10 mouse cellular contexts compared by ENCODE assay signal in genomic region chr4:127263438-127264182, GRCm38 (mm10). TPM values are rescaled to one million over a fixed set of nuclear protein-coding genes. Genes with fewer than 3 reads are reported as not detected.
DNase-seq lines count a peak whose midpoint lies in the region; ATAC-seq and TF ChIP-seq lines count a peak whose summit lies in the region.
"Had no signal": no experiment of that assay in that cellular context is flagged by ENCODE, and none has a peak within 500 bp of the region (broad histone marks: within the 10 kb centered on the region; RNA-seq: fewer than 3 reads in every experiment).

No protein-coding gene starts in this region.

- H3K27ac ChIP-seq in midbrain, embryonic 10.5 days (replicated peaks) = peak overlapping the region; percentile 74
- H3K27ac ChIP-seq in midbrain, embryonic 14.5 days (replicated peaks; ENCODE audit: low read depth, low read length) = no peak overlapping the region
- peak overlapping the region; percentile 68 for H3K27ac ChIP-seq in heart, embryonic 15.5 days
- 0 out of 2 replicates have a peak overlapping the region, but pooled peaks have one; percentile 12 for H3K27ac ChIP-seq in limb, embryonic 10.5 days
- peak overlapping the region; percentile 3; the same call in 1 of the 2 replicates for H3K27ac ChIP-seq in small intestine, adult 2 months (ENCODE audit: insufficient read depth, low read depth, low read length)

- WGBS in midbrain, embryonic 10.5 days = 77% methylated on average over 19 of the region's 19 CpGs
- WGBS in midbrain, embryonic 14.5 days = 63% methylated on average over 19 of the region's 19 CpGs
- 50% methylated on average over 19 of the region's 19 CpGs for WGBS in heart, embryonic 15.5 days
- 76% methylated on average over 19 of the region's 19 CpGs for WGBS in limb, embryonic 10.5 days
- 61% methylated on average over 19 of the region's 19 CpGs for WGBS in small intestine, adult 2 months

- H3K4me3 ChIP-seq in midbrain, embryonic 10.5 days = no peak overlapping the region
- no peak overlapping the region for H3K4me3 ChIP-seq in midbrain, embryonic 14.5 days (replicated peaks; ENCODE audit: low read depth, low read length)
- H3K4me3 ChIP-seq in heart, embryonic 15.5 days = no peak overlapping the region
- no peak overlapping the region for H3K4me3 ChIP-seq in limb, embryonic 10.5 days
- H3K4me3 ChIP-seq in small intestine, adult 2 months (ENCODE audit: low read depth, low read length) = no peak overlapping the region

- peaks cover 24% of the 10 kb centered on the region for H3K4me1 ChIP-seq in midbrain, embryonic 10.5 days
- no peaks in the 10 kb centered on the region for H3K4me1 ChIP-seq in midbrain, embryonic 14.5 days (ENCODE audit: control insufficient read depth, insufficient read depth, low read length)
- H3K4me1 ChIP-seq in heart, embryonic 15.5 days (replicated peaks) = peaks cover 10% of the 10 kb centered on the region
- peaks cover 4% of the 10 kb centered on the region; the same call in 1 of the 2 replicates for H3K4me1 ChIP-seq in limb, embryonic 10.5 days
- H3K4me1 ChIP-seq in small intestine, adult 2 months (ENCODE audit: control insufficient read depth, insufficient read depth, insufficient read length, low read length) = no peaks in the 10 kb centered on the region

- no peaks in the 10 kb centered on the region for H3K36me3 ChIP-seq in midbrain, embryonic 10.5 days
- no peaks in the 10 kb centered on the region for H3K36me3 ChIP-seq in midbrain, embryonic 14.5 days (ENCODE audit: control insufficient read depth, insufficient read depth, low read length)
- no peaks in the 10 kb centered on the region for H3K36me3 ChIP-seq in heart, embryonic 15.5 days
- H3K36me3 ChIP-seq in limb, embryonic 10.5 days = no peaks in the 10 kb centered on the region
- H3K36me3 ChIP-seq in small intestine, adult 2 months (ENCODE audit: control insufficient read depth, insufficient read depth, low read length) = no peaks in the 10 kb centered on the region

- no peak for TF ChIP-seq POLR2A in small intestine, adult 2 months (IDR thresholded peaks at IDR 0.05; ENCODE audit: low read depth, low read length)

- ATAC-seq in midbrain, embryonic 14.5 days (ENCODE audit: low FRiP score, low TSS enrichment) = no peak
- ATAC-seq in heart, embryonic 15.5 days (replicated peaks; ENCODE audit: insufficient number of reproducible peaks, insufficient read depth, low FRiP score, low read depth) = peak; percentile 75
- no peak for ATAC-seq in frontal cortex, adult (ENCODE audit: low TSS enrichment)
- ATAC-seq: forebrain, embryonic 16.5 days had no signal

- no peaks in the 10 kb centered on the region for H3K27me3 ChIP-seq in midbrain, embryonic 10.5 days (ENCODE audit: low read depth, poor library complexity, severe bottlenecking)
- H3K27me3 ChIP-seq in midbrain, embryonic 14.5 days (ENCODE audit: control insufficient read depth, insufficient read depth, low read length) = no peaks in the 10 kb centered on the region
- H3K27me3 ChIP-seq in heart, embryonic 15.5 days = no peaks in the 10 kb centered on the region
- H3K27me3 ChIP-seq in limb, embryonic 10.5 days (ENCODE audit: low read depth, poor library complexity, severe bottlenecking) = no peaks in the 10 kb centered on the region
- H3K27me3 ChIP-seq in small intestine, adult 2 months (ENCODE audit: control insufficient read depth, insufficient read depth, low read length) = no peaks in the 10 kb centered on the region

- H3K9me3 ChIP-seq in midbrain, embryonic 10.5 days (replicated peaks) = no peaks in the 10 kb centered on the region
- H3K9me3 ChIP-seq in midbrain, embryonic 14.5 days (ENCODE audit: control insufficient read depth, low read length) = no peaks in the 10 kb centered on the region
- no peaks in the 10 kb centered on the region for H3K9me3 ChIP-seq in heart, embryonic 15.5 days (replicated peaks)
- H3K9me3 ChIP-seq in limb, embryonic 10.5 days (replicated peaks) = no peaks in the 10 kb centered on the region

- no peak for DNase-seq in midbrain, embryonic 10.5 days (ENCODE audit: low spot score)
- no peak for DNase-seq in midbrain, embryonic 14.5 days
- no peak for DNase-seq in limb, embryonic 10.5 days (ENCODE audit: low spot score)
- DNase-seq in embryo, embryonic 10.5 days (ENCODE audit: low spot score) = no peak
- no peak for DNase-seq in frontal cortex, postnatal 10 days (ENCODE audit: low spot score in 2 of 2)
- DNase-seq: thymus, postnatal 25 days had no signal

- no peak for TF ChIP-seq CTCF in small intestine, adult 2 months (IDR thresholded peaks at IDR 0.05; ENCODE audit: extremely low read depth, insufficient read length, insufficient replicate concordance, low read depth, low read length)

- H3K9ac ChIP-seq in midbrain, embryonic 14.5 days (replicated peaks; ENCODE audit: low read length) = no peak overlapping the region
- H3K9ac ChIP-seq in heart, embryonic 15.5 days = no peak overlapping the region

- H3K4me2 ChIP-seq in midbrain, embryonic 14.5 days (ENCODE audit: low read length) = no peak overlapping the region
- H3K4me2 ChIP-seq in heart, embryonic 15.5 days = no peak overlapping the region

RNA-seq across cellular contexts. Expression of gene Smim12, which starts 20.0 kb away (rescaled TPM):
- polyA plus RNA-seq in midbrain, embryonic 10.5 days (2016; fragmentation: Nextera tagmentation; extraction: Ambion mirVana) = 69.3 and 75.2 TPM in 2 replicates
- polyA plus RNA-seq in midbrain, embryonic 14.5 days (2014; fragmentation: Nextera tagmentation; extraction: Ambion mirVana) = 43.0 and 52.2 TPM in 2 replicates
- 52.0 and 60.7 TPM in 2 replicates for polyA plus RNA-seq in heart, embryonic 15.5 days (2015; fragmentation: Nextera tagmentation; extraction: Ambion mirVana)
- 82.6 and 84.9 TPM in 2 replicates for polyA plus RNA-seq in limb, embryonic 10.5 days (2016; fragmentation: Nextera tagmentation; extraction: Ambion mirVana)
- polyA plus RNA-seq in small intestine, adult 2 months (2012; rRNA removed) = 13.4 and 18.1 TPM in 2 replicates

RNA-seq across cellular contexts. Expression of gene Gja4, which starts 50.2 kb away (rescaled TPM):
- 17.1 and 20.6 TPM in 2 replicates for polyA plus RNA-seq in midbrain, embryonic 10.5 days (2016; fragmentation: Nextera tagmentation; extraction: Ambion mirVana)
- 15.7 and 24.4 TPM in 2 replicates for polyA plus RNA-seq in midbrain, embryonic 14.5 days (2014; fragmentation: Nextera tagmentation; extraction: Ambion mirVana)
- polyA plus RNA-seq in heart, embryonic 15.5 days (2015; fragmentation: Nextera tagmentation; extraction: Ambion mirVana) = 30.8 and 38.1 TPM in 2 replicates
- 14.6 and 18.5 TPM in 2 replicates for polyA plus RNA-seq in limb, embryonic 10.5 days (2016; fragmentation: Nextera tagmentation; extraction: Ambion mirVana)
- polyA plus RNA-seq in small intestine, adult 2 months (2012; rRNA removed) = 5.1 and 7.0 TPM in 2 replicates
